Mouse (Mus musculus) heart, embryonic 12.5 days (tissue): Measurements from ENCODE around the gene Cdsn. TPM values are rescaled to one million over a fixed set of nuclear protein-coding genes. Genes with fewer than 3 reads are reported as not detected.

ENCODE experiments used
- ATAC-seq: fragments of 200-750 bp; cut with Nextera tagmentation; 2 replicates; pipeline ENCODE4 v1.8.0; 2017; ENCODE audit warnings: moderate TSS enrichment, moderate library complexity; ENCODE audit not compliant: insufficient number of reproducible peaks, low FRiP score
- H3K27ac ChIP-seq: fragments of 300-500 bp; sonication (generic); 2 replicates; pipeline ENCODE4 v1.5.1; 2016; ENCODE audit warnings: mild to moderate bottlenecking, moderate library complexity; ENCODE audit not compliant: poor library complexity, severe bottlenecking
- H3K27me3 ChIP-seq: fragments of 300-500 bp; sonication (generic); replicated peaks from 2 replicates; pipeline ENCODE4 v1.6.1; 2016; ENCODE audit warnings: mild to moderate bottlenecking, moderate library complexity
- H3K36me3 ChIP-seq: fragments of 300-500 bp; sonication (generic); 2 replicates; pipeline ENCODE4 v1.6.1; 2016; ENCODE audit warnings: mild to moderate bottlenecking, moderate library complexity
- H3K4me1 ChIP-seq: fragments of 300-500 bp; sonication (generic); replicated peaks from 2 replicates; pipeline ENCODE4 v1.6.1; 2016; ENCODE audit warnings: mild to moderate bottlenecking
- H3K4me2 ChIP-seq: fragments of 300-500 bp; sonication (generic); 2 replicates; pipeline ENCODE4 v1.6.1; 2016; ENCODE audit warnings: mild to moderate bottlenecking, moderate library complexity
- H3K4me3 ChIP-seq: fragments of 300-500 bp; sonication (generic); 2 replicates; pipeline ENCODE4 v1.5.1; 2016; ENCODE audit warnings: mild to moderate bottlenecking
- H3K9ac ChIP-seq: fragments of 300-500 bp; sonication (generic); 2 replicates; pipeline ENCODE4 v1.6.1; 2016; ENCODE audit warnings: mild to moderate bottlenecking, moderate library complexity
- H3K9me3 ChIP-seq: fragments of 300-500 bp; sonication (generic); replicated peaks from 2 replicates; pipeline ENCODE4 v1.6.1; 2016; ENCODE audit warnings: mild to moderate bottlenecking, moderate library complexity
- WGBS: fragments of 180-500 bp; shearing (Covaris S2); methylation state at CpG from one replicate; pipeline ENCODE4 v1.1.7; 2016; 5-methylcytosine and 5-hydroxymethylcytosine counted together
- polyA plus RNA-seq: library from polyadenylated mRNA; unstranded; fragments of >200 nt; fragmentation: Nextera tagmentation; extraction: Ambion mirVana; gene quantifications from 2 replicates; pipeline ENCODE4 v1.2.1, GENCODE M21; 2016

Cdsn gene
- polyA plus RNA-seq, 1 experiment from 2014 or later, result 0.46 TPM

- H3K36me3 ChIP-seq, result no peaks in the 10 kb centered on the region
- H3K27me3 ChIP-seq, result no peaks in the 10 kb centered on the region
- WGBS, result 96% methylated on average over 4 of the region's 4 CpGs
- H3K27ac ChIP-seq, result peak overlapping the region; percentile 99
- H3K4me3 ChIP-seq, result peak overlapping the region; percentile 17; the same call in 1 of the 2 replicates
- H3K9ac ChIP-seq, result peak overlapping the region; percentile 42; the same call in 1 of the 2 replicates
- no peak for ATAC-seq
- no peaks in the 10 kb centered on the region for H3K9me3 ChIP-seq
- peaks cover 45% of the 10 kb centered on the region for H3K4me1 ChIP-seq
- peak overlapping the region; percentile 62 for H3K4me2 ChIP-seq
Measured at GRCm38 (mm10) chr17:35550143-35550494, 1.8 kb upstream of the Cdsn start.

DNA sequence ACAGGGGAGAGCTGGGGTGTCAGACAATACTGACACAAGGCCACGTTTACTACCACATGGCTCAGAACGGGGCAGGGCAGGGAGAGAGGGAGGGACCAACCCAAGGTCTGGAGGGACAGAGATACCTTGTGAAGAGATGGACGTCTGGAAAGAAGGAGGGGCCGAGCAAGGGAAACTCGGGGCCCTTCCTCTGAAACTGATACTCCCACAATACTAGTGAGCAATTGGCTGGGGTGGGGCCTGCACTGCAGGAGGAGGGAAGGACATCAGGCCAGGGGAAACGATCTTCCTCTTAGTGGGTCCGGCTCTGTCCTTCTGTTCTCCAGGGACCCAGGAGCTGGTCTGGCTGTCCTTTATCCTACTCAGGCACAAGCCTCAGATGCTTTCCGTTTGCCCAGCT is 1.1 kb upstream of the Cdsn start:
- Histone ChIP-seq H3K9me3 (no peaks in the 10 kb centered on the region; the same call in 1 of the 2 replicates), H3K4me1 (peaks cover 45% of the 10 kb centered on the region), H3K4me2 (no peak overlapping the region), H3K9ac (no peak overlapping the region; the same call in 1 of the 2 replicates), H3K36me3 (no peaks in the 10 kb centered on the region), H3K4me3 (no peak overlapping the region), H3K27me3 (no peaks in the 10 kb centered on the region), H3K27ac (peak overlapping the region; percentile 99)
- no peak for ATAC-seq
- WGBS, result 52% methylated on average over 8 of the region's 8 CpGs

DNA sequence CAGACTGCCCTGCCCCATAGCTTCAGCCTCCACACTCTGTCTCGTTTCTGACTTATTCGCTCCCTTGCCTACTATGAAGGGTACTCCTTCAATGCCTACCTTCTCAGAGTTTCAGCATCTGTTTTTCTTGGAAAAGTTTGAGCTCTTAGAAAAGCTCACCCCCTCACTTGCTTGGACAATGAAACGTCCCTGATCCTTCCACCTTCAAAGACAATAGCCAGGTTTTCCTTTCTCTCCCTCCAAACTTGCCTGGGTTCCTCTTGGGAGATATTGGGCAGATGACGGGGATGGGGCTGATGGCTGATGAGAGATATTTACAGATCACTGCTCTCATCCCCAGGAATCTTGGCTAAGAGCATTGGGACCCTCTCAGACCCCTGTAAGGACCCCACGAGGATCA is 2.4 kb downstream of the Cdsn start:
- H3K27me3 ChIP-seq, result no peaks in the 10 kb centered on the region
- no peak overlapping the region for H3K27ac ChIP-seq
- H3K9me3 ChIP-seq, result no peaks in the 10 kb centered on the region; the same call in 1 of the 2 replicates
- peaks cover 31% of the 10 kb centered on the region for H3K4me1 ChIP-seq
- 77% methylated on average over 5 of the region's 5 CpGs for WGBS
- no peak for ATAC-seq
- H3K9ac ChIP-seq, result no peak overlapping the region
- H3K4me2 ChIP-seq, result no peak overlapping the region
- H3K36me3 ChIP-seq, result no peaks in the 10 kb centered on the region
- H3K4me3 ChIP-seq, result no peak overlapping the region

DNA sequence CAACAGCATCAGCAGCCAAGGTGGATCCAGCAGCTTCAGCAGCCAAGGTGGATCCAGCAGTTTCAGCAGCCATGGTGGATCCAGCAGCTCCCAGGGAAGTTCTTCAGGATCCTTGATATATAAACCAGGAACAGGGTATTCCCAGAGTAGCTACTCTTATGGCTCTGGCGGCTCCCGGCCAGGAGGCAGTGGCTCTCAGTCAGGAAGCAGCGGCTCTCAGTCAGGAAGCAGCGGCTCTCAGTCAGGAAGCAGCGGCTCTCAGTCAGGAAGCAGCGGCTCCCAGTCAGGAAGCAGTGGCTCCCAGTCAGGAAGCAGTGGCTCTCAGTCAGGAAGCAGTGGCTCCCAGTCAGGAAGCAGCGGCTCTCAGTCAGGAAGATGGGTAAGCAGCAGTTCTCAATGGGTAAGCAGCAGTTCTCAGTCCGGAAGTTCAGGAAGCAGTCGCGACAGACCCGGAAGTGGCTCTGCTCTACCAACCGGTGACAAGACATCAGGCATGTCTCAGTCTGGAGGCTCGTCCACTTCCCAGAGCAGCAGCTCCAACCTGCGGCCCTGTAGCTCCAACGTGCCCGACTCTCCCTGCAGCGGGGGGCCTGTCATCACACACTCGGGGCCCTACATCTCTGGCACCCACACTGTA is 3.0 kb downstream of the Cdsn start:
- H3K4me3 ChIP-seq, result no peak overlapping the region
- H3K9me3 ChIP-seq, result no peaks in the 10 kb centered on the region; the same call in 1 of the 2 replicates
- no peaks in the 10 kb centered on the region for H3K27me3 ChIP-seq
- ATAC-seq, result no peak
- WGBS, result 86% methylated on average over 18 of the region's 18 CpGs
- H3K36me3 ChIP-seq, result no peaks in the 10 kb centered on the region
- no peak overlapping the region for H3K4me2 ChIP-seq
- no peak overlapping the region for H3K27ac ChIP-seq
- H3K9ac ChIP-seq, result no peak overlapping the region
- H3K4me1 ChIP-seq, result peaks cover 27% of the 10 kb centered on the region

DNA sequence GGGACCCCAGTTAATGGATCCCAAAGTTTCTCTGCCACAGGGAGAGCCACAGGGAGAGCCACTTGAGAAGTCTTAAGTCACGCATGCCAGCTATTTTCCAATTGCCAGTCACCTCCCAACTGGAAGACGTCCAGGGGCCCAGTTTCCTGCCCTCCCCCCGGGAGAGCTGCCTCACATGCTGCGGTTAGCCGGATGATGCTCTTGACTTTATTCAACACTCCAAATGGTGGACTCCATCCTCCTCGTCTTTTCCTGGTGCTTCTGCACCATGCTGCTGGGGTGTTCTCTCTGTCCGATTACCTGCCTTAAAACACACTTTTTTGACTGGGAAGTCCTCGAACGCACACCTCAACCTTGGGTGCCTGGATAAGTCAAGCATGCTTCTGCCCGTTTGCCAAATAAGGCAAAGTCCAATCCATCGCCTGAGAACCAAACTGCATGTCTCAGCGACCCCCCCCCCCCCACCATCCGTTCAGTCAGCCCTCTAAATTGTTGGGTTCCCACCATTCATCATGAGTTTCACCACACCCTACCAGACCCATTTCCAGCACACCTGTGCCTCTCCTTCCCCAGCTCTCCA is 4.3 kb downstream of the Cdsn start:
- Histone ChIP-seq H3K27ac (no peak overlapping the region), H3K9ac (no peak overlapping the region), H3K36me3 (no peaks in the 10 kb centered on the region), H3K9me3 (no peaks in the 10 kb centered on the region; the same call in 1 of the 2 replicates), H3K4me2 (no peak overlapping the region), H3K4me3 (no peak overlapping the region), H3K27me3 (no peaks in the 10 kb centered on the region), H3K4me1 (peaks cover 14% of the 10 kb centered on the region)
- WGBS, result 81% methylated on average over 13 of the region's 13 CpGs
- ATAC-seq, result no peak

- H3K27me3 ChIP-seq, result no peaks in the 10 kb centered on the region
- WGBS, result 31% methylated on average over 5 of the region's 5 CpGs
- ATAC-seq, result no peak
Measured at GRCm38 (mm10) chr17:35556812-35557211, 4.9 kb downstream of the Cdsn start.

GRCm38 (mm10) chr17:35557351-35557750 is 5.4 kb downstream of the Cdsn start:
- no peak for ATAC-seq
- Histone ChIP-seq H3K27ac (no peak overlapping the region), H3K9ac (no peak overlapping the region), H3K4me3 (no peak overlapping the region), H3K4me1 (0 out of 2 replicates have a peak, but pooled peaks cover 5% of the 10 kb centered on the region), H3K27me3 (no peaks in the 10 kb centered on the region), H3K4me2 (no peak overlapping the region), H3K36me3 (no peaks in the 10 kb centered on the region), H3K9me3 (no peaks in the 10 kb centered on the region; the same call in 1 of the 2 replicates)
- 71% methylated on average over 9 of the region's 9 CpGs for WGBS

More at GRCm38 (mm10) chr17:35556812-35557211, 4.9 kb downstream of the Cdsn start:
- H3K9me3 ChIP-seq, result no peaks in the 10 kb centered on the region; the same call in 1 of the 2 replicates
- no peak overlapping the region for H3K9ac ChIP-seq
- H3K27ac ChIP-seq, result no peak overlapping the region
- H3K4me1 ChIP-seq, result peaks cover 9% of the 10 kb centered on the region; the same call in 1 of the 2 replicates
- H3K4me2 ChIP-seq, result no peak overlapping the region
- no peak overlapping the region for H3K4me3 ChIP-seq
- H3K36me3 ChIP-seq, result no peaks in the 10 kb centered on the region

DNA sequence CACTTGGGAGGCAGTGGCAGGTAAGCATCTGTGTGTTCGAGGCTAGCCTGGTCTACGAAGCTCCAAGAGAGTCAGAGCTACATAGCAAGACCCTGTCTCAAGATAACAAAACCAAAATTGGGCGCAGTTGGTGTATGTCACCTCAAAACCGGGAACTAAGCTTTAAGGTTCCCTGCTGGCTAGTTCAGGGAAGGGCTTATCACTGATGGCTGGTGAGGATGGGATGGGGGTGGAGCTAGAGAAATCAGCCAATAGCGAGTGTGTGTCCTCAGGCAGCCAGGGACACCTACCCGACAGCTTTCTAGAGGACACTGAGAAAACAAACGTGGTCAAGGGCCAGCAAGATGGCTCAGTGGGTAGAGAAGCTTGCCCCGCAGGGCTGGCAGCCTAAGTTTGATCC is 6.3 kb downstream of the Cdsn start:
- Histone ChIP-seq H3K4me1 (0 out of 2 replicates have a peak, but pooled peaks cover 5% of the 10 kb centered on the region), H3K4me3 (no peak overlapping the region), H3K36me3 (no peaks in the 10 kb centered on the region), H3K9me3 (no peaks in the 10 kb centered on the region; the same call in 1 of the 2 replicates), H3K27ac (no peak overlapping the region), H3K27me3 (no peaks in the 10 kb centered on the region), H3K4me2 (no peak overlapping the region), H3K9ac (no peak overlapping the region)
- no peak for ATAC-seq
- 45% methylated on average over 8 of the region's 8 CpGs for WGBS

DNA sequence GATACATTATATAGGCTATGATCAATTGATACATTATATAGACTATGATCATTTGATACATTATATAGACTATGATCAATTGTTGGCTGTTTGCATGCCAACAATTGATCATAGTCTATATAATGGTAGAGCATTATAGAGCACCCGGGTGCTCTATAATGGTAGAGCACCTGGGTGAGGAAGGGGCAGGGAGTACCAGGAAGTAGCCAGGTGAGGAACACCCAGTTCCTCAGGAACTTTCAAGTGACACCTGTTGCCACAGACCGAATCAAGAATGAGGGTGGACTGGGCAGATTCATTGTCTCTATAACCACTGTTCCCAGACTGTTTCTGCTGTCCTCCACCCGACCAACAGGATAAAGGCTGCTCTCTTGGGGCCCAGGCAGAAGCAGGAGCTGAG is 15.2 kb downstream of the Cdsn start, which contains the start of gene 2300002M23Rik:
TSS of gene 2300002M23Rik (plus strand) at position 301 of the 400 bp plus-strand sequence.
- H3K9ac ChIP-seq, result no peak within 1 kb of the TSS
- 0 out of 2 replicates have a peak within 1 kb of the TSS, but pooled peaks have one; percentile 3 for H3K4me2 ChIP-seq
- H3K4me1 ChIP-seq, result peaks cover 9% of the 10 kb centered on the region
- H3K36me3 ChIP-seq, result no peaks in the 10 kb centered on the region
- H3K4me3 ChIP-seq, result no peak within 1 kb of the TSS
- H3K27ac ChIP-seq, result no peak within 1 kb of the TSS
- no peak for ATAC-seq
- H3K9me3 ChIP-seq, result no peaks in the 10 kb centered on the region; the same call in 1 of the 2 replicates
- WGBS, result 46% methylated on average over 3 of the region's 3 CpGs
- H3K27me3 ChIP-seq, result peaks cover 51% of the 10 kb centered on the region

DNA sequence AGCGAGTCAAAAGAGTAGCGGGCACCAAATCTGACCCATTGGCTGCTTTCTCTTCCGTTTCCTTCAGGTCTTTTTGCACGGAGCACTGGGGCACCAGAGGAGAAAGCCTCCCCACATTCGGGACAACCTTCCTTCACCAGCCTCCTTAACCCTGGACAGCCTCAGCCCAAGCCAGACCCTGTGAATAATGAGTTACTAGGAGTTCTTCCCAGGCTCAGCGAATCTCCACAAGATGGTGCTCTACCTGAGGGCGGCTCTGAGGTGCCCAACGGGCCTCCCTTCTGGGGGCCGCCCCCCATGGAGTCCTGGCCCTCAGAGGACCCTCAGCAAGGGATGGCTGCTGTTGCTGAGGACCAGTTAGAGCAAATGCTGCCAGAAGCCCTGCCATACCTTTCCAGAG is 15.8 kb downstream of the Cdsn start:
- peaks cover 51% of the 10 kb centered on the region for H3K27me3 ChIP-seq
- no peak overlapping the region for H3K27ac ChIP-seq
- H3K36me3 ChIP-seq, result no peaks in the 10 kb centered on the region
- 20% methylated on average over 9 of the region's 9 CpGs for WGBS
- no peak for ATAC-seq
- H3K4me1 ChIP-seq, result peaks cover 9% of the 10 kb centered on the region
- no peak overlapping the region for H3K4me3 ChIP-seq
- no peaks in the 10 kb centered on the region; the same call in 1 of the 2 replicates for H3K9me3 ChIP-seq
- H3K9ac ChIP-seq, result no peak overlapping the region
- 0 out of 2 replicates have a peak overlapping the region, but pooled peaks have one; percentile 3 for H3K4me2 ChIP-seq

GRCm38 (mm10) chr17:35569091-35569944 is 17.4 kb downstream of the Cdsn start:
- Histone ChIP-seq H3K4me2 (peak overlapping the region; percentile 72), H3K27ac (no peak overlapping the region), H3K27me3 (peaks cover 49% of the 10 kb centered on the region), H3K9me3 (no peaks in the 10 kb centered on the region; the same call in 1 of the 2 replicates), H3K4me1 (peaks cover 9% of the 10 kb centered on the region), H3K36me3 (no peaks in the 10 kb centered on the region), H3K4me3 (peak overlapping the region; percentile 37), H3K9ac (peak overlapping the region; percentile 55)
- 4% methylated on average over 28 of the region's 28 CpGs for WGBS
- ATAC-seq, result peak; percentile 48; the same call in 1 of the 2 replicates
